Mouse (Mus musculus): ENCODE data around the gene Mucl3. TPM values are rescaled to one million over a fixed set of nuclear protein-coding genes. Genes with fewer than 3 reads are reported as not detected.

Gene Mucl3
- total and polyA plus RNA-seq, 3 experiments, result 0.11 to 1.3 (median 0.34) TPM

DNA sequence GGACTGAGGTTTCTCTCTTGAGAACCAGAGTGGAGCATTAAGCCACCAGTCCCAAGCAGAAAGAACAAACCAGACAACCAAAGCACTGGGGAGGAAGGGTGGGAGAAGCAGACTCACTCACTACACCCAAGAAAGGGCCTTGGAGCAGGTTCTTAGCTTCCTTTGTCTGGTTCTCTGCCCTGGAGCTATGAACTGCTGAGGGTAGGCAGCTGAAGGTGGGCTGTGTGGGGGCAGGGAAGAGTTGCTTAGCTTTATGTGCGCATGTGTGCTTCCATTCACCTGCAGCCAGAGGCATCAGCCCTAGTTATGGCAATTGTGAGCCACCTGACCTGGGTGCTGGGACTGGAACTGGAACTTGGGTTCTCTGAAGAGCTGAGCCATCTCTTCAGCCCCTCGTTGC lies 9.6 kb upstream of the Mucl3 start:
- Histone ChIP-seq H3K4me2 (ENCODE audit: insufficient read depth, low read depth, poor library complexity, severe bottlenecking) (no peak overlapping the region), H3K4me1 (ENCODE audit: control insufficient read depth in 1 of 2, insufficient read depth in 2 of 2) (no peaks in the 10 kb centered on the region), H3K36me3 (replicated peaks in 1 of 2; ENCODE audit: control insufficient read depth in 1 of 2, insufficient read depth in 1 of 2, low read length in 1 of 2) (peaks cover 32 to 45% of the 10 kb centered on the region in 2 experiments), H3K79me2 (replicated peaks; ENCODE audit: control insufficient read depth, extremely low read depth, insufficient read depth, poor library complexity, severe bottlenecking) (no peaks in the 10 kb centered on the region), H3K9ac (ENCODE audit: insufficient read depth, low read depth) (no peak overlapping the region), H3K27ac (ENCODE audit: insufficient read depth, low read depth) (no peak overlapping the region), H3K27me3 (replicated peaks) (peaks cover 9% of the 10 kb centered on the region), H3K9me3 (replicated peaks; ENCODE audit: low read length) (no peaks in the 10 kb centered on the region), H3K4me3 (replicated peaks in 1 of 3; ENCODE audit: low read depth in 2 of 3, low read length in 2 of 3, poor library complexity in 1 of 3) (no peak overlapping the region)
- in situ Hi-C loops (cut with MboI; ENCODE audit: low pct_ligation_motif_present, low pct_unique_long_range_greater_than_20kb, low sequenced_read_pairs) (no loop called here), dilution Hi-C loops (cut with MboI; ENCODE audit: extremely low pct_ligation_motif_present, extremely low pct_unique_long_range_greater_than_20kb, low sequenced_read_pairs) (no loop called here)
- TF ChIP-seq MAFK (IDR thresholded peaks at IDR 0.05; ENCODE audit: insufficient replicate concordance, low read length) (no peak), POLR2A (IDR thresholded peaks at IDR 0.05; ENCODE audit: low read depth, low read length) (no peak), USF2 (conservative IDR thresholded peaks at IDR 0.05; ENCODE audit: low read depth, low read length) (no peak), JUN (IDR thresholded peaks at IDR 0.05; ENCODE audit: insufficient read depth, low read depth, low read length) (no peak), ZC3H11A (IDR thresholded peaks at IDR 0.05; ENCODE audit: low read depth, low read length) (no peak)
- no peak for DNase-seq (ENCODE audit: extremely low read depth)

DNA sequence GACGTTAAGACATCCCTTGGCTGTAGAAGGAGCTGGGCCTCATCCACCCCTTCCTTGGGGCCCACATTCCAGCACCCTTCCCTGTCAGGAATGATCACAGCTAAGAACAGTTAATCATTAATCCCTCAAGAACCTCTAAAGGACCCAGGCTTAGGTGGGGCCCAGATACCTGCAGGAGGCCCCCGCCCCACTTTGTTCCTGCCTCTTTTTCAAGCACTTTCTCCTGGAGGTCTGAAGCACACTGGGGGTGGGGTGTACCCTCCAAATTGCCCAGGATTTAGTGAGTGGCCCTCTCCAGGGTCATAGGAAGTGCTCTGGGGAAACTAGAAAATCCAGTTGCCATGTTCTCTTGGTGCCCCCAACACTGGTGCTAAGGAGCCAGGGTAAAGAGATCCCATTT lies 5.9 kb upstream of the Mucl3 start:
- dilution Hi-C loops (cut with MboI; ENCODE audit: extremely low pct_ligation_motif_present, extremely low pct_unique_long_range_greater_than_20kb, low sequenced_read_pairs), result no loop called here
- Histone ChIP-seq H3K4me1 (ENCODE audit: control insufficient read depth in 1 of 2, insufficient read depth in 2 of 2) (no peaks in the 10 kb centered on the region), H3K4me3 (replicated peaks in 1 of 3; ENCODE audit: low read depth in 2 of 3, low read length in 2 of 3, poor library complexity in 1 of 3) (no peak overlapping the region), H3K27me3 (replicated peaks) (peaks cover 33% of the 10 kb centered on the region), H3K9me3 (replicated peaks; ENCODE audit: low read length) (no peaks in the 10 kb centered on the region), H3K79me2 (replicated peaks; ENCODE audit: control insufficient read depth, extremely low read depth, insufficient read depth, poor library complexity, severe bottlenecking) (no peaks in the 10 kb centered on the region), H3K36me3 (replicated peaks in 1 of 2; ENCODE audit: control insufficient read depth in 1 of 2, insufficient read depth in 1 of 2, low read length in 1 of 2) (peaks cover under 1 to 8% of the 10 kb centered on the region in 2 experiments), H3K27ac (ENCODE audit: insufficient read depth, low read depth) (no peak overlapping the region), H3K9ac (ENCODE audit: insufficient read depth, low read depth) (no peak overlapping the region), H3K4me2 (ENCODE audit: insufficient read depth, low read depth, poor library complexity, severe bottlenecking) (no peak overlapping the region)
- in situ Hi-C loops (cut with MboI; ENCODE audit: low pct_ligation_motif_present, low pct_unique_long_range_greater_than_20kb, low sequenced_read_pairs), result no loop called here
- no peak for TF ChIP-seq ELF1 (IDR thresholded peaks at IDR 0.05; ENCODE audit: low read depth, low read length)
- TF ChIP-seq ZC3H11A (IDR thresholded peaks at IDR 0.05; ENCODE audit: low read depth, low read length), result no peak
- TF ChIP-seq TCF12 (IDR thresholded peaks at IDR 0.05; ENCODE audit: low read depth, low read length), result no peak
- no peak for TF ChIP-seq PAX5 (IDR thresholded peaks at IDR 0.05; ENCODE audit: low read length)
- no peak for TF ChIP-seq HCFC1 (IDR thresholded peaks at IDR 0.05; ENCODE audit: low read depth, low read length)
- no peak for TF ChIP-seq MEF2A (IDR thresholded peaks at IDR 0.05; ENCODE audit: borderline replicate concordance, low read depth, low read length)
- TF ChIP-seq SMC3 (IDR thresholded peaks at IDR 0.05; ENCODE audit: low read depth, low read length), result no peak
- no peak for TF ChIP-seq RCOR1 (conservative IDR thresholded peaks at IDR 0.05; ENCODE audit: low read depth, low read length)
- TF ChIP-seq ZNF384 (IDR thresholded peaks at IDR 0.05; ENCODE audit: low read depth, low read length), result no peak
- no peak for TF ChIP-seq USF2 (conservative IDR thresholded peaks at IDR 0.05; ENCODE audit: low read depth, low read length)
- TF ChIP-seq CTCF (conservative IDR thresholded peaks at IDR 0.05 in 1 of 2, IDR thresholded peaks at IDR 0.05 in 1 of 2; ENCODE audit: low read depth in 2 of 2, low read length in 2 of 2), result no peak
- no peak for TF ChIP-seq MAFK (IDR thresholded peaks at IDR 0.05; ENCODE audit: insufficient replicate concordance, low read length)
- TF ChIP-seq GABPA (IDR thresholded peaks at IDR 0.05; ENCODE audit: insufficient replicate concordance, low read depth, low read length), result no peak
- no peak for DNase-seq (ENCODE audit: extremely low read depth)
